ENCODE assay signal across 9 mouse cellular contexts in the genomic region with DNA sequence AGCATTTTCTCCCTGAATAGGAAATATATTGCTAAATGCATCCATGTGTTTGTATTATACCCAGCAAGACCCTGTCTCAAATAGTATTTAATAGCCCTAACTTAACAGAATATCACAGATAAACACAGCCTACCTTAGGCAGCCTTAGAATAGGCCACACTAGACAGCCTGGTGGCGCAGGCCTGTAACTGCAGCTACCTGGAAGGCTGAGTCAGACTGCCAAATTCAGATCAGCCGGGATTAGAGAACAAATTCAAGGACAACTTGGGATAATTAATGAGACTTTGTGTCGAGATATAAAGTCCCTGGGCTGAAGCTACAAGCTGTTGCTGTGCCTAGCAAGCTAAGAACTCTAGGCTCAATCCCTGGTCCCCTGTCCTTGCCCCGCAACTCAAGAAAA. TPM values are rescaled to one million over a fixed set of nuclear protein-coding genes. Genes with fewer than 3 reads are reported as not detected.
DNase-seq lines count a peak whose midpoint lies in the region; ATAC-seq and TF ChIP-seq lines count a peak whose summit lies in the region.
"Had no signal": no experiment of that assay in that cellular context is flagged by ENCODE, and none has a peak within 500 bp of the region (broad histone marks: within the 10 kb centered on the region; RNA-seq: fewer than 3 reads in every experiment).

No protein-coding gene starts in this region.

- no peaks in the 10 kb centered on the region; the same call in 1 of the 2 replicates for H3K4me1 ChIP-seq in bone marrow, adult 2 months (ENCODE audit: control insufficient read depth, insufficient read depth, low read length)
- H3K4me1 ChIP-seq: lung, embryonic 15.5 days had no signal

- H3K4me3 ChIP-seq in layer of hippocampus, adult 2 months: no peak overlapping the region
- no peak overlapping the region for H3K4me3 ChIP-seq in bone marrow, adult 2 months (replicated peaks; ENCODE audit: control insufficient read depth, low read depth, low read length)
- H3K4me3 ChIP-seq: forebrain, embryonic 15.5 days; lung, embryonic 15.5 days had no signal

- H3K27ac ChIP-seq in layer of hippocampus, adult 2 months: no peak overlapping the region
- no peak overlapping the region for H3K27ac ChIP-seq in bone marrow, adult 2 months (ENCODE audit: control insufficient read depth, insufficient read depth, low read depth, low read length, poor library complexity)
- H3K27ac ChIP-seq: forebrain, embryonic 15.5 days; lung, embryonic 15.5 days had no signal

- TF ChIP-seq CTCF in layer of hippocampus, adult 2 months (conservative IDR thresholded peaks at IDR 0.05): peak; percentile 73
- TF ChIP-seq CTCF in bone marrow, adult 2 months (IDR thresholded peaks at IDR 0.05; ENCODE audit: control insufficient read depth, insufficient read depth, low read length): peak; percentile 56

- no peak for DNase-seq in layer of hippocampus, adult 2 months (ENCODE audit: low spot score in 2 of 2)
- no peak for DNase-seq in layer of hippocampus, adult 11-12 months (ENCODE audit: low spot score)
- peak; percentile 76 for DNase-seq in ES-CJ7 (ENCODE audit: low read depth, low spot score)
- DNase-seq in right cerebral cortex, adult 18-20 months: no peak
- no peak for DNase-seq in embryo, embryonic 11 days

- ATAC-seq in megakaryocyte progenitor cell, adult 5-6 weeks (replicated peaks; ENCODE audit: poor library complexity): peak; percentile 83
- ATAC-seq: forebrain, embryonic 15.5 days had no signal

- TF ChIP-seq POLR2A in bone marrow, adult 2 months (IDR thresholded peaks at IDR 0.05; ENCODE audit: borderline replicate concordance, control insufficient read depth, low read depth, low read length): no peak

- 74% methylated on average over 4 of the region's 4 CpGs for WGBS in bone marrow, adult 2 months

RNA-seq across cellular contexts. Expression of a gene that starts 12.6 kb away (rescaled TPM):
- total RNA-seq in layer of hippocampus, adult 2 months (2021): 10 to 100 TPM; 12.7 to 20.3 TPM
- 19.6 and 50.6 TPM in 2 replicates for polyA plus RNA-seq in bone marrow, adult 2 months (2011; ENCODE audit: insufficient read depth, insufficient read length, low replicate concordance, missing spikeins)
- 19.8 and 20.1 TPM in 2 replicates for total RNA-seq in megakaryocyte progenitor cell, adult 5-6 weeks (2015)
- total RNA-seq in megakaryocyte progenitor cell, adult 5-6 weeks (2017): 23.6 and 37.0 TPM in 2 replicates

RNA-seq across cellular contexts. Expression of a gene that starts 14.8 kb away (rescaled TPM):
- total RNA-seq in layer of hippocampus, adult 2 months (2021): not detected
- not detected in 2 replicates for polyA plus RNA-seq in bone marrow, adult 2 months (2011; ENCODE audit: insufficient read depth, insufficient read length, low replicate concordance, missing spikeins)
- total RNA-seq in megakaryocyte progenitor cell, adult 5-6 weeks (2015): not detected in 2 replicates
- 0.04 TPM in 1 of 2 replicates, not detected in the other for total RNA-seq in megakaryocyte progenitor cell, adult 5-6 weeks (2017)
